Mouse (Mus musculus): Measurements from ENCODE around the gene Lgals2. TPM values are rescaled to one million over a fixed set of nuclear protein-coding genes. Genes with fewer than 3 reads are reported as not detected.
A peak's percentile ranks its signal among the peaks of the same experiment; 100 is the strongest.

Lgals2 gene
- polyA plus RNA-seq, 1 experiment from 2014 or later, result not detected

DNA sequence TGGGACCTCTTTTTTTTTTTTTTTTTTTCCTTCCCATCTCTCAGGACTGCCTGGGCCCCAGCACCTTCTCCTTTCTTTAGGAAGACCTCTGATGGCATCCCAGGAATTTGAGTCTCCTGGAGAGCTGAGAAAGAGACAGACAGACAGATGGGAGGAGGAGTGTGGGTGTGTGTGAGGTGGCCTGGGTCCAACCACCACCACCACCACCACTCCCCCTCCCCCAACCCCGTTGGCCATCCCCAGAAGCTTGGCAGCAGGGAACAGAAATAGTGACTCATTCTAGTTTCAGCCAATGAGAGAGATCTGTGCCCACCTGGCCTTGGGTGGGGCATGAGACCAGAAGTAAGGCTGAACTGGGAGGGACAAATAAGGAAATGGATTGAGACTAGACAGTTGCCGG lies 48.7 kb downstream of the Lgals2 start:
- no peak overlapping the region for H3K27ac ChIP-seq
- H3K9me3 ChIP-seq, result no peaks in the 10 kb centered on the region
- no peak for ATAC-seq (ENCODE audit: insufficient number of reproducible peaks, insufficient read depth, low FRiP score, low TSS enrichment)
- H3K4me3 ChIP-seq, result no peak overlapping the region
- no peak overlapping the region for H3K4me2 ChIP-seq (replicated peaks)
- H3K36me3 ChIP-seq, result no peaks in the 10 kb centered on the region
- WGBS, result 35% methylated on average over 2 of the region's 2 CpGs
- peaks cover 9% of the 10 kb centered on the region; the same call in 1 of the 2 replicates for H3K4me1 ChIP-seq
- H3K9ac ChIP-seq, result no peak overlapping the region
- peaks cover 35% of the 10 kb centered on the region for H3K27me3 ChIP-seq

- Histone ChIP-seq H3K36me3 (no peaks in the 10 kb centered on the region), H3K9me3 (no peaks in the 10 kb centered on the region), H3K4me2 (replicated peaks) (no peak overlapping the region), H3K4me3 (no peak overlapping the region), H3K9ac (no peak overlapping the region), H3K27me3 (peaks cover 43% of the 10 kb centered on the region), H3K27ac (no peak overlapping the region), H3K4me1 (peaks cover 9% of the 10 kb centered on the region; the same call in 1 of the 2 replicates)
- whole genome bisulfite sequencing, result 84% methylated on average over 2 of the region's 2 CpGs
- ATAC-seq (ENCODE audit: insufficient number of reproducible peaks, insufficient read depth, low FRiP score, low TSS enrichment), result no peak
Measured at GRCm38 (mm10) chr15:78805351-78805750, 50.0 kb downstream of the Lgals2 start.

DNA sequence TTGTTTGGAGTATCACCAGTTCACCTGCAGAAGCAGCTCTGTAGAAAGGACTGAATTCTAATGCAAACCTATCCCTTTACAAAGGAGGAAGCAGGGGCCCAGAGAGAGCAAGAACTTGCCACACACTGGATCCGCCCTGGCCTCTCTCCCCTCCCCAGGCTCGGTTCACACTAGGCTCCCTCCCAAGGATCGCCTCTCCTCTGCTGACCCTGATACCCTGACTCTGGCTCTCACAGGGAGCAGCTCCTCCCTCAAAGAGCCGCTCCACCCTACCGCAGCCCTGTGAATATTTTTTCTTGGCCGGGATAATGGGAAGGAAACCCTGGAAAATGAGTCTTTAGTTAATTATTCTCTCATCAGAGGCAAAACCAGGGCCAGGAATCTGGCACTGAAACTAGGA lies 51.0 kb downstream of the Lgals2 start:
- H3K9me3 ChIP-seq, result no peaks in the 10 kb centered on the region
- H3K4me2 ChIP-seq (replicated peaks), result no peak overlapping the region
- no peaks in the 10 kb centered on the region for H3K36me3 ChIP-seq
- no peak overlapping the region for H3K4me3 ChIP-seq
- peaks cover 6% of the 10 kb centered on the region; the same call in 1 of the 2 replicates for H3K4me1 ChIP-seq
- no peak overlapping the region for H3K9ac ChIP-seq
- no peak overlapping the region for H3K27ac ChIP-seq
- peaks cover 43% of the 10 kb centered on the region for H3K27me3 ChIP-seq
- 7% methylated on average over 6 of the region's 6 CpGs for WGBS
- ATAC-seq (ENCODE audit: insufficient number of reproducible peaks, insufficient read depth, low FRiP score, low TSS enrichment), result no peak

- no peak for ATAC-seq (ENCODE audit: insufficient number of reproducible peaks, insufficient read depth, low FRiP score, low TSS enrichment)
- no peak overlapping the region for H3K9ac ChIP-seq
- no peak overlapping the region; the same call in 1 of the 2 replicates for H3K4me2 ChIP-seq (replicated peaks)
- H3K36me3 ChIP-seq, result no peaks in the 10 kb centered on the region
- 8% methylated on average over 8 of the region's 8 CpGs for WGBS
- peaks cover 9% of the 10 kb centered on the region; the same call in 1 of the 2 replicates for H3K4me1 ChIP-seq
- no peaks in the 10 kb centered on the region for H3K9me3 ChIP-seq
- H3K27ac ChIP-seq, result no peak overlapping the region
- H3K4me3 ChIP-seq, result no peak overlapping the region
- H3K27me3 ChIP-seq, result peaks cover 43% of the 10 kb centered on the region
Measured at GRCm38 (mm10) chr15:78803499-78803900, 51.8 kb downstream of the Lgals2 start.

GRCm38 (mm10) chr15:78802776-78803391 lies 52.4 kb downstream of the Lgals2 start, which contains the start of gene Card10:
Gene Card10, minus strand, starts transcription at chr15:78803042.
- no peaks in the 10 kb centered on the region for H3K36me3 ChIP-seq
- H3K27me3 ChIP-seq, result peaks cover 47% of the 10 kb centered on the region
- no peaks in the 10 kb centered on the region for H3K9me3 ChIP-seq
- H3K4me3 ChIP-seq, result peak within 1 kb of the TSS; percentile 57
- ATAC-seq (ENCODE audit: insufficient number of reproducible peaks, insufficient read depth, low FRiP score, low TSS enrichment), result peak; percentile 62; the same call in 1 of the 2 replicates
- 1% methylated on average over 66 of the region's 70 CpGs for WGBS
- H3K4me2 ChIP-seq (replicated peaks), result peak within 1 kb of the TSS; percentile 92
- peak within 1 kb of the TSS; percentile 54 for H3K9ac ChIP-seq
- H3K4me1 ChIP-seq, result peaks cover 9% of the 10 kb centered on the region; the same call in 1 of the 2 replicates
- H3K27ac ChIP-seq, result 0 out of 2 replicates have a peak within 1 kb of the TSS, but pooled peaks have one; percentile 25

DNA sequence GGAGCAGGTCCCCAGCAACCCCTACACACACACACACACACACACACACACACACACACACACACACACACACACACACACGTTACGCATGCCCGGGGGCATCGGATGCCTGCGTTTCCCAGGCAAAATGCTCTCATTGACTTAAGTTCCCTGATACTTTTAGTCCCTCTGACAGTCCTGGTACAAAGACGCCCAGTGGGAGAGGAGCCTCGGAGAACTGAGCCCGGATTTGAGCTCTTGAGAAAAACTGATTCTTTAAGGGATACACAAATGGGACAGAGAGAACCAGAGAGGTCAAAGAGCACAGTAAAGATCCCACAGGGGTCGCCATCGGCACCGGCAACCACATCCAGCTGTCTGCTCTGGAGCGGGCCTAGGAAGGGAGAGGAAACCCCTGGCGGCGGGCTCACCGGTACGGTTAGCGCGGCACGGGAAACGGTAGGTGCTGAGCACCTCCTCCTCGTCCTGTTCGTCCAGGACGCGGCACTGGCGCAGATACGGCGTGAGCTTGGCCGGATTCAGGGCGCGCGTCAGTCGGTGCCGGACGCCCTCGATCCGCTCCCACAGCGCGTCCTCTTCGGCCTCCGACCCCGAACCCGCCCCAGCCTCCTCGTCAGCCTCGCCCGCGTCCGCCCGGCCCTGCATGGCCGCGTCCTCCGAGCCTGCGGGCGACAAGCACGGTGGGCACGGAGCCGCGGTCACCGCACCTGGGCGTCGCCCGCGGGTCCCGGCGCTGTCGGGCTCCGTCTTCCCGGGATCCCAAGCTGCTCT lies 53.2 kb downstream of the Lgals2 start:
- Histone ChIP-seq H3K4me1 (peaks cover 9% of the 10 kb centered on the region; the same call in 1 of the 2 replicates), H3K4me2 (replicated peaks) (peak overlapping the region; percentile 92), H3K4me3 (peak overlapping the region; percentile 57), H3K27ac (0 out of 2 replicates have a peak overlapping the region, but pooled peaks have one; percentile 25), H3K36me3 (no peaks in the 10 kb centered on the region), H3K9ac (peak overlapping the region; percentile 54), H3K9me3 (no peaks in the 10 kb centered on the region), H3K27me3 (peaks cover 52% of the 10 kb centered on the region)
- ATAC-seq (ENCODE audit: insufficient number of reproducible peaks, insufficient read depth, low FRiP score, low TSS enrichment), result no peak
- 3% methylated on average over 66 of the region's 67 CpGs for WGBS

GRCm38 (mm10) chr15:78801571-78801970 lies 53.8 kb downstream of the Lgals2 start:
- H3K36me3 ChIP-seq, result no peaks in the 10 kb centered on the region
- ATAC-seq (ENCODE audit: insufficient number of reproducible peaks, insufficient read depth, low FRiP score, low TSS enrichment), result no peak
- peak overlapping the region; percentile 57 for H3K4me3 ChIP-seq
- H3K9ac ChIP-seq, result no peak overlapping the region
- H3K4me2 ChIP-seq (replicated peaks), result peak overlapping the region; percentile 92
- peaks cover 7% of the 10 kb centered on the region; the same call in 1 of the 2 replicates for H3K4me1 ChIP-seq
- 38% methylated on average over 9 of the region's 9 CpGs for WGBS
- H3K9me3 ChIP-seq, result no peaks in the 10 kb centered on the region
- H3K27ac ChIP-seq, result no peak overlapping the region
- H3K27me3 ChIP-seq, result peaks cover 52% of the 10 kb centered on the region

Small RNAs within 50 kb of the gene (microRNA-seq; reads per million reads assigned to microRNA genes)
- not detected for gene Mir6955

Other genes with a start within 250 kb of the Lgals2 start
- gene Elfn2, start 136.8 kb downstream of the Lgals2 start, polyA plus RNA-seq (2016; fragmentation: Nextera tagmentation; extraction: Ambion mirVana), result 0.06 and 0.19 TPM in 2 replicates
- 29.1 and 29.3 TPM in 2 replicates for gene Mfng, start 82.1 kb downstream of the Lgals2 start, polyA plus RNA-seq (2016; fragmentation: Nextera tagmentation; extraction: Ambion mirVana)
- gene Card10, start 52.5 kb downstream of the Lgals2 start, polyA plus RNA-seq (2016; fragmentation: Nextera tagmentation; extraction: Ambion mirVana), result 3.6 TPM in 2 replicates
- 25.6 and 25.7 TPM in 2 replicates for gene Cdc42ep1, start 12.9 kb downstream of the Lgals2 start, polyA plus RNA-seq (2016; fragmentation: Nextera tagmentation; extraction: Ambion mirVana)
- gene Gga1, start 21.7 kb upstream of the Lgals2 start, polyA plus RNA-seq (2016; fragmentation: Nextera tagmentation; extraction: Ambion mirVana), result 50.0 and 51.1 TPM in 2 replicates
- 0.29 and 1.4 TPM in 2 replicates for gene Gm49510, start 44.1 kb upstream of the Lgals2 start, polyA plus RNA-seq (2016; fragmentation: Nextera tagmentation; extraction: Ambion mirVana)
- gene Sh3bp1, start 44.2 kb upstream of the Lgals2 start, polyA plus RNA-seq (2016; fragmentation: Nextera tagmentation; extraction: Ambion mirVana), result 39.4 and 42.2 TPM in 2 replicates
- 37.3 and 37.6 TPM in 2 replicates for gene Pdxp, start 58.4 kb upstream of the Lgals2 start, polyA plus RNA-seq (2016; fragmentation: Nextera tagmentation; extraction: Ambion mirVana)
- gene Lgals1, start 71.2 kb upstream of the Lgals2 start, polyA plus RNA-seq (2016; fragmentation: Nextera tagmentation; extraction: Ambion mirVana), result 1,294 and 1,324 TPM in 2 replicates
- gene Nol12, start 79.4 kb upstream of the Lgals2 start, polyA plus RNA-seq (2016; fragmentation: Nextera tagmentation; extraction: Ambion mirVana), result 59.0 and 60.5 TPM in 2 replicates
- gene Triobp, start 92.2 kb upstream of the Lgals2 start, polyA plus RNA-seq (2016; fragmentation: Nextera tagmentation; extraction: Ambion mirVana), result 41.5 and 48.1 TPM in 2 replicates
- 513 and 519 TPM in 2 replicates for gene H1f0, start 172.9 kb upstream of the Lgals2 start, polyA plus RNA-seq (2016; fragmentation: Nextera tagmentation; extraction: Ambion mirVana)
- not detected in 2 replicates for gene Galr3, start 186.4 kb upstream of the Lgals2 start, polyA plus RNA-seq (2016; fragmentation: Nextera tagmentation; extraction: Ambion mirVana)
- gene Ankrd54, start 207.4 kb upstream of the Lgals2 start, polyA plus RNA-seq (2016; fragmentation: Nextera tagmentation; extraction: Ambion mirVana), result 55.9 and 65.5 TPM in 2 replicates
- 229 and 235 TPM in 2 replicates for gene Eif3l, start 219.7 kb upstream of the Lgals2 start, polyA plus RNA-seq (2016; fragmentation: Nextera tagmentation; extraction: Ambion mirVana)